Mouse (Mus musculus) hindbrain, embryonic 15.5 days (tissue): ENCODE measurements around the gene Tenm3. TPM values are rescaled to one million over a fixed set of nuclear protein-coding genes. Genes with fewer than 3 reads are reported as not detected.

Source experiments
- ATAC-seq: fragments of 200-750 bp; cut with Nextera tagmentation; 2 replicates; pipeline ENCODE4 v1.8.0; 2017; ENCODE audit warnings: low read depth, moderate number of reproducible peaks, moderate TSS enrichment; ENCODE audit not compliant: low FRiP score
- H3K27ac ChIP-seq: fragments of 300-500 bp; sonication (generic); replicated peaks from 2 replicates; pipeline ENCODE4 v1.5.1; 2015; ENCODE audit warnings: mild to moderate bottlenecking, inconsistent platforms
- H3K27me3 ChIP-seq: fragments of 300-500 bp; sonication (generic); 2 replicates; pipeline ENCODE4 v1.6.1; 2015; ENCODE audit warnings: control low read depth, inconsistent platforms
- H3K36me3 ChIP-seq: fragments of 300-500 bp; sonication (generic); 2 replicates; pipeline ENCODE4 v1.6.1; 2015; ENCODE audit warnings: control low read depth, inconsistent platforms
- H3K4me1 ChIP-seq: fragments of 300-500 bp; sonication (generic); replicated peaks from 2 replicates; pipeline ENCODE4 v1.6.1; 2015; ENCODE audit warnings: control low read depth, inconsistent platforms
- H3K4me2 ChIP-seq: fragments of 300-500 bp; sonication (generic); 2 replicates; pipeline ENCODE4 v1.6.1; 2015; ENCODE audit warnings: moderate library complexity, mild to moderate bottlenecking, inconsistent platforms
- H3K4me3 ChIP-seq: fragments of 300-500 bp; sonication (generic); 2 replicates; pipeline ENCODE4 v1.5.1; 2015; ENCODE audit warnings: mild to moderate bottlenecking, inconsistent platforms
- H3K9ac ChIP-seq: fragments of 300-500 bp; sonication (generic); 2 replicates; pipeline ENCODE4 v1.6.1; 2015; ENCODE audit warnings: inconsistent platforms
- H3K9me3 ChIP-seq: fragments of 300-500 bp; sonication (generic); 2 replicates; pipeline ENCODE4 v1.6.1; 2016; ENCODE audit warnings: control low read depth, inconsistent platforms
- WGBS: fragments of 180-500 bp; shearing (Covaris S2); methylation state at CpG from one replicate; pipeline ENCODE4 v1.1.7; 2015; 5-methylcytosine and 5-hydroxymethylcytosine counted together
- polyA plus RNA-seq: library from polyadenylated mRNA; unstranded; fragments of >200 nt; fragmentation: Nextera tagmentation; extraction: Ambion mirVana; gene quantifications from 2 replicates; pipeline ENCODE4 v1.2.1, GENCODE M21; 2015

Gene Tenm3
- polyA plus RNA-seq, 1 experiment from 2014 or later = 32.7 TPM

DNA sequence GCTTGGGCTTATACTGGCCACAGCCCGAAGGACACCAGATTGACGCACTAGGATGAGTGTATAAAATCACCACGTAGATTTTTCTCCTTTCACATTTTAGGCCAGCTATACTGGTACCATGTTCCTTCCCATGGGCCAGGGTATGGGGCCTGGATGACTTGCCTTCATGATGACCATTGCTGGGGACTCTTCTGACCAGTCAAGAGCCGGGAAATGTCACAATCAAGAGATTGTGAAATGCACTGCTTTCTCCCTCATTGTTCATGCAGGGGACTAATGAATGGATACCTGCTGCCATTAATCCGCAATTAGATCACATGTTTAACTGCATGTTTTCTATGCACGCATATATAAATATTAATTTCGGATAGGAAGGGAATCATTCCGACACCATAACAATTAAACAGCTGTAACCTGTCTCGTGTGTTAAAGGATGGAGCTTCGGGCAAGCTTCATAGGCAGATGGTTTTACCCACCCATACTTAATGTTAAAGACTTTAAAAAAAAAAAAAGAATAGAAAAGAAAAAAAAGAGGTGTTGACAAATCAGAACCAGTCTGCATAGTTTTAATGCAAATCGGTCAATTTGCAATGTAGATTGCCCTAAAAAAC is 521.0 kb downstream of the Tenm3 start:
- H3K4me3 ChIP-seq = no peak overlapping the region
- no peaks in the 10 kb centered on the region for H3K27me3 ChIP-seq
- no peaks in the 10 kb centered on the region for H3K9me3 ChIP-seq
- no peak overlapping the region for H3K9ac ChIP-seq
- no peak for ATAC-seq
- no peak overlapping the region for H3K4me2 ChIP-seq
- H3K27ac ChIP-seq = no peak overlapping the region
- no peaks in the 10 kb centered on the region for H3K36me3 ChIP-seq
- H3K4me1 ChIP-seq = no peaks in the 10 kb centered on the region
- 54% methylated on average over 11 of the region's 11 CpGs for WGBS

DNA sequence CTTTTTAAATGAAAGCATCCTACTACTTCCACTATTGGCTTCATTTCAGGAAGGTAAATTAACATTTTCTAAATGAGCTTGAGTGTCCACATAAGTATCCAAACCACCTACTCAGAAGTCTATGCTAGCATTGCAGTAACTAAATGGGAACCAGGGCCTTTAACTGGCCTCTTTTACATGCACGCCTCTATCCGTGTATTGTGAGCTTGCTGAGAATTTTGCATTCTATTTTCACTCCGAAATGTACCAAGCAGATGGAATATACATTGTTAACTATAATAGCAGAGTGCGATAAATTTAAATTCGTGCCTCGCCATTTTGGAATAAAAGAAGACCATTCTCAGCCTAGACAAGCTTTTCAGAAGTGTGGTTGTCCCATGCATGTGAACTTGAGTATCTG is 521.5 kb downstream of the Tenm3 start:
- Histone ChIP-seq H3K36me3 (no peaks in the 10 kb centered on the region), H3K4me3 (no peak overlapping the region), H3K27ac (no peak overlapping the region), H3K9me3 (no peaks in the 10 kb centered on the region), H3K27me3 (no peaks in the 10 kb centered on the region), H3K4me1 (no peaks in the 10 kb centered on the region), H3K9ac (no peak overlapping the region), H3K4me2 (no peak overlapping the region)
- 92% methylated on average over 6 of the region's 6 CpGs for WGBS
- ATAC-seq = no peak

DNA sequence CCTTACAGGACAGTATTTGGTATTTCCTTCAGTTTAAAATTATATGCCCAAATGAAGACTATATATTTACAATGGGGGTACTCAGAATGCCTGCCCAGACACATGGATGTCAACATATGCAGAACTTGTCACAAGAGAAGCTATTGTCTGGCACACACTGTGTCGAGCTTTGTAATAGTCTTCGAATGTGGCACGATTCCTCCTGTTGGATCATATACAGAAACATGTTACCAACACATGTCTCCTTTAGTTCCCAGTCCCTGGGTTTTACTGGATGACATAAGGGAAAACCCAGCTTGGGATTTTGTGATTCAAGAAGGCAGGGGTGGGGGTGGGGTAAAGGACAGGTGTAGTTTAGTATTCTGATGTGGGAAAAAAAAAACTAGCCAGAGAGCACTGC is 524.1 kb downstream of the Tenm3 start:
- no peaks in the 10 kb centered on the region for H3K9me3 ChIP-seq
- no peak overlapping the region for H3K4me2 ChIP-seq
- H3K27me3 ChIP-seq = no peaks in the 10 kb centered on the region
- H3K4me1 ChIP-seq = no peaks in the 10 kb centered on the region
- ATAC-seq = no peak
- no peak overlapping the region for H3K4me3 ChIP-seq
- WGBS = 80% methylated on average over 3 of the region's 3 CpGs
- H3K36me3 ChIP-seq = no peaks in the 10 kb centered on the region
- H3K27ac ChIP-seq = no peak overlapping the region
- no peak overlapping the region for H3K9ac ChIP-seq

DNA sequence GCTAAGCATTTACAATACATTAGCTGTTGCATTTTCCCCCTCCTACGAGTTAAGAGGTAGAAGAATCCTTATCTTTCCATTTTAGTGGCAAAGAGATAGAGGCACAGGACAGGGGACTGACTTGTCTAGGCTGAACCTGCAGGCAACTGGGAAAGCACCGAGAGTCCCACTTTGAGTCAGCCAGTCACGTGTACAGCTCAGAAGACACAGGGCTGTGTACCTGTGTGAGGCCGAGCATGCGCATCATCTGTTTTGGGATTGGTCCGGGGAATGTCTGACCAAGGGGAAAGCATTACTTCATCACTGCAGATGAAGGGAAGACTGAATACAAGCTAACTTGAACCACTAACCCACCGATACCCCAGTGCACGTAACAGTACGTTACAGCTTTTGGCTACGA is 526.3 kb downstream of the Tenm3 start:
- Histone ChIP-seq H3K4me3 (no peak overlapping the region), H3K27ac (no peak overlapping the region), H3K9me3 (no peaks in the 10 kb centered on the region), H3K4me1 (peaks cover 7% of the 10 kb centered on the region; the same call in 1 of the 2 replicates), H3K4me2 (no peak overlapping the region), H3K9ac (no peak overlapping the region), H3K36me3 (no peaks in the 10 kb centered on the region), H3K27me3 (no peaks in the 10 kb centered on the region)
- ATAC-seq = no peak
- 95% methylated on average over 10 of the region's 10 CpGs for WGBS

DNA sequence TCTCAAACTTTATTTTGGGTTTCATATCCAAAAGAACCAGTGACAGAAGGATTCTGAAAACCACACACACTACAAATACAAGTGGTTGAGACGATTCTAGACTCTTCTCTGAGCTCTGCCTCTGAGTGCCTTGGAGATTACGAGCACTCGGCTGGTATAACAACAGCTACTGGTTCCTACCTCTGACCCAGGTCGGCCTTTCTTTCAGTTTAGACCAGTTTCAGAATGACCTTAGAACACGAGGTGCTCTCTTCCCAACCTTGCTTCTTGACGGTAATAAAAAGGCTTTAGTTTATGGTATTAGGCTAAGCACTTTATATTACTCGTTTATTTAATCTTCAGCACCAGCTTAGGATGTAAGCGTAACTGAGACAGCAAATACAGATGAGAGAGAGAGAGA is 528.1 kb downstream of the Tenm3 start:
- no peaks in the 10 kb centered on the region for H3K9me3 ChIP-seq
- no peak overlapping the region for H3K27ac ChIP-seq
- no peak overlapping the region for H3K4me3 ChIP-seq
- H3K36me3 ChIP-seq = no peaks in the 10 kb centered on the region
- ATAC-seq = no peak
- no peaks in the 10 kb centered on the region for H3K27me3 ChIP-seq
- WGBS = 89% methylated on average over 8 of the region's 8 CpGs
- H3K4me2 ChIP-seq = no peak overlapping the region
- H3K9ac ChIP-seq = no peak overlapping the region
- peaks cover 21% of the 10 kb centered on the region for H3K4me1 ChIP-seq

DNA sequence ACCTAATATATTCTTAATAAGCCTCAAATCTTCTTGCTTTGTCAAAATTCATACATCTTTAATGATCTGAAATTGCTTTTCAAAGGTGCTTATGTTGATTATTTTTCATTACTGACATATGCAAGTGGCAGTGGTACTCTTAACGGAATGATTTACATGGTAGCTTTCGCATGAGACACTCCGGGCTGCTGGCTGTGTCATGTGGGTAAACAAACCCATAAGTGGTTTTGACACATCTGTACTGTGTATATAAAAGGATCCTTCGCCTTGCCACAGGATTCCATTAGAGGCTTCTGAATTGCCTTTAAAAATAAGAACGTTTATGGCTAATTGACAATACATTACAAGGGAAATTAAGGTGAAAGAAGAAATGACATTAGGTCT is 529.8 kb downstream of the Tenm3 start:
- no peak for ATAC-seq
- 44% methylated on average over 5 of the region's 5 CpGs for WGBS
- peaks cover 38% of the 10 kb centered on the region for H3K4me1 ChIP-seq
- 0 out of 2 replicates have a peak overlapping the region, but pooled peaks have one; percentile 23 for H3K4me2 ChIP-seq
- no peaks in the 10 kb centered on the region for H3K27me3 ChIP-seq
- H3K4me3 ChIP-seq = no peak overlapping the region
- no peak overlapping the region for H3K9ac ChIP-seq
- no peak overlapping the region for H3K27ac ChIP-seq
- no peaks in the 10 kb centered on the region for H3K9me3 ChIP-seq
- H3K36me3 ChIP-seq = no peaks in the 10 kb centered on the region

DNA sequence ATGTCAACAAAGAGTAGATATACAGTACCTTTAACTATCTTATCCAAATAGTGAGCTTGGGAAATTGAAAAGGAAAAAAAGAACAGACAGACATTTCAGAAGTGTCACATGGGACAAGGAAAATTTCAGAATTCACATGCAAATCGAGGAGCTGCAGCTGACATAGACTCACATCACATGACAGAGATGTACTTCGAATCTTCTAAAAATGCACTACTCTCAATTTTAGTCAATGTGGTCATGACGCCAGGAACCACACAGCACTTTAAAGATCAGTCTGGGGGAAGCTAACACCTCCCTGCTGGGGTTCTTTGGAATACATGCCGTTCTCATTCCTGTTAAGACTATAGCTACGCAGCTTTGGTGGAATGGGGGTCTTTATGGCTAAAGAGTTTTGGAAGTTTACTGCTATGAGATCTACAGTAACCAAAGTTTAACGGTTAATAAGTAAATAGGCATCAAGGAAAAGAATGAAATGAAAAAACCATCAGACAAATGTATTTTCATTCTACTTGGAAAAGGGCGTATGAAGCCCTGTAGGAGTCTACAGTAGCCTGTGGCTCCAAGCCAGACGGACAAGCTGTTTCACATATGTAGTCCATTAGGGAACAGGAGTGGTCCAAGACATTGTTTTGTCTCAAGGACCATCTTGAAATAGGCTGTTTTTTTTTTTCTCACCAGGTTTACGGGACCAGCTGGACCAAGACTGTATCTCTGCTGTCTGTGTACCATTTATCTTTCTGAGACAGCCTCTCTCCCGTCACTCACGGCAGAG is 530.4 kb downstream of the Tenm3 start:
- no peak overlapping the region for H3K9ac ChIP-seq
- H3K4me2 ChIP-seq = 0 out of 2 replicates have a peak overlapping the region, but pooled peaks have one; percentile 23
- no peak overlapping the region for H3K4me3 ChIP-seq
- no peaks in the 10 kb centered on the region for H3K9me3 ChIP-seq
- peaks cover 39% of the 10 kb centered on the region for H3K4me1 ChIP-seq
- no peak for ATAC-seq
- H3K27me3 ChIP-seq = no peaks in the 10 kb centered on the region
- no peaks in the 10 kb centered on the region for H3K36me3 ChIP-seq
- whole genome bisulfite sequencing = 59% methylated on average over 11 of the region's 11 CpGs
- no peak overlapping the region for H3K27ac ChIP-seq

DNA sequence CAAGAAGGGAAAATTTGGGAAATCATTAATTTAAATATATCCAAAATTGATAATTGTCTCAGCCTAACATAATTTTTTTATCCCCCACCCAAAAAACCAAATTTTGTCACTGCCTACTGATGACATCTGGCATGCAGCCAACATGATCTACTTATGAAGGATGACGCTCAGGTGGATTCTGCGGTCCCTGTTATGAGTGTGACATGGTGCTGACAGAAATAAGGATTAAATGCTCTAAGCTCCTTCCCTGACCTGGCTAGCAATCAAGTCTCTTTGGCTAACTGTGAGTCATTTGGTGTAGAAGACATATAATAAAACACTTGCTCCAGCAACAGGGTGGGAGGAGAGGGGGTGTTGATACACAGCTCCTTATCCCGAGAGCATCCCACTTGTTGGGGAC is 532.0 kb downstream of the Tenm3 start:
- 56% methylated on average over 3 of the region's 3 CpGs for WGBS
- peaks cover 39% of the 10 kb centered on the region for H3K4me1 ChIP-seq
- ATAC-seq = no peak

DNA sequence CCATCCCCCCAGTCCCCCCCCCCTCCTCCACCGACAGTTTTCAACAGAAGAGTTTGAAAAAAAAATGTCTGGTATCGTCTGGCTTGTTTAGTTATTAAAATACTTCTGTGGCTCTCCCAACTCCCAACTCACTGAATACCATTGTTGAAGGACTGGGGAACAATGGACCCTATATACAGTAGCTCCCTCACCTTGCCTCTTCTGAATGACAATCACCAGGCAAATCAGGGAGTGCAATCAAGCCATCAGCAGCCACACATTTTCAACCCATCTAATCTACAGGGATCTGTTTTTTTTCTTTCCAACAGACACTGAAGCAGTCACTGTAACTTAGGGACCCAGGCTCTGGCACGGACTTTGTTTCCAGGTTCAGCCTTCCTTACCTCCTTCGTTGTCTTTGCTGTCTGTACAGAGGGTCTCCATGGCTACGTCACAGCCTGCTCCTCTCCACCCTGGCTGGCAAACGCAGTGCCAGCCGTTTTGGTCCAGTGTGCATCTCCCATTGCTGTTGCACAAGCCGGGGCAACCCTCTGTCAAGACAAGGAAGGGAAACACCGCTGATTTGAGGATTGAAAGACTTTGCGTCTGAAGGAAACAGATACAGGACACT is 533.4 kb downstream of the Tenm3 start:
- Histone ChIP-seq H3K36me3 (no peaks in the 10 kb centered on the region), H3K4me3 (no peak overlapping the region), H3K4me1 (peaks cover 39% of the 10 kb centered on the region), H3K27me3 (no peaks in the 10 kb centered on the region), H3K9me3 (no peaks in the 10 kb centered on the region), H3K4me2 (no peak overlapping the region), H3K9ac (no peak overlapping the region), H3K27ac (0 out of 2 replicates have a peak overlapping the region, but pooled peaks have one; percentile 31)
- 26% methylated on average over 10 of the region's 10 CpGs for WGBS
- ATAC-seq = peak; percentile 74; the same call in 1 of the 2 replicates

More for the DNA sequence above, 532.0 kb downstream of the Tenm3 start:
- no peak overlapping the region for H3K9ac ChIP-seq
- H3K4me2 ChIP-seq = no peak overlapping the region
- H3K9me3 ChIP-seq = no peaks in the 10 kb centered on the region
- H3K27me3 ChIP-seq = no peaks in the 10 kb centered on the region
- H3K27ac ChIP-seq = no peak overlapping the region
- no peaks in the 10 kb centered on the region for H3K36me3 ChIP-seq
- no peak overlapping the region for H3K4me3 ChIP-seq

DNA sequence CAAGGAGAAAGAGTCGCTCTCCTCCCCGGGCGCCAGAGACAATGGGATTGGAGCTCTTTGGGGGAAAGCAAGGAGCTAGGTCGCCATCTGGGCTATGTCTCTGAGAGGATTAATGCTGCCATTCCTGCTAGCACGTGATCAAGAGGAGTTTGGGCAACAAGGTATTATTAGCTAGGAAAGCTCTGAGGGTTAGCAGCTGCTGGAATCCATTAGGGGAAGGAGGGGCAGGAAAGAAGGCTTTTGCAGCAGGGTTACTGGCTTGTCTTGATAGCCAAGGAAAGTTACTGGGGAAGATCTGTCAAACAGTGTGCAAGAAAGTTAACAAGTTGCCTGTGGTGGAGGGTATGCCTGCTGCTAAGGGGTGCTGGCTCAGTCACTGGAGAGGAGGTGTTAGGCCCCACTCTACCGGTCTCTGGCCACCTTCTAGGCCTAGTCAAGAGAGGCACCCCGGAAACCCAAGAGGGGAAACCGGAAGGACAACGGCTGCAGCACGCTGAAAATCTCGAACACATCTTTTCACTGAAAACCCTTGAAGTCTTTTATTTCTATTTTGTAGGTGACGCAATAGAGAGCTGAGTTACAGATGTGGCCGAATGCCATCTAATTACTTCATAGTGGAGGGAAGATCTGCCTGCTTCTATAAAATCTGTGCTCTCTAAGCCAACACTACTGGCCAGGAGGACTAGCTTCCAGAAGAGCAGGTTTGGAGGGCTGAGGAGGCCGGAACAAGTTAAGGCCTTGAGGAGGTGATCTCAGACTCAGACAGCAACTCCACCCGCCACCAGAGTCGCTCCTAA is 534.4 kb downstream of the Tenm3 start:
- no peak overlapping the region for H3K4me2 ChIP-seq
- no peaks in the 10 kb centered on the region for H3K9me3 ChIP-seq
- peaks cover 39% of the 10 kb centered on the region for H3K4me1 ChIP-seq
- H3K27me3 ChIP-seq = no peaks in the 10 kb centered on the region
- ATAC-seq = no peak
- WGBS = 51% methylated on average over 16 of the region's 16 CpGs
- no peak overlapping the region for H3K4me3 ChIP-seq
- no peak overlapping the region for H3K9ac ChIP-seq
- H3K36me3 ChIP-seq = no peaks in the 10 kb centered on the region
- H3K27ac ChIP-seq = no peak overlapping the region; the same call in 1 of the 2 replicates

DNA sequence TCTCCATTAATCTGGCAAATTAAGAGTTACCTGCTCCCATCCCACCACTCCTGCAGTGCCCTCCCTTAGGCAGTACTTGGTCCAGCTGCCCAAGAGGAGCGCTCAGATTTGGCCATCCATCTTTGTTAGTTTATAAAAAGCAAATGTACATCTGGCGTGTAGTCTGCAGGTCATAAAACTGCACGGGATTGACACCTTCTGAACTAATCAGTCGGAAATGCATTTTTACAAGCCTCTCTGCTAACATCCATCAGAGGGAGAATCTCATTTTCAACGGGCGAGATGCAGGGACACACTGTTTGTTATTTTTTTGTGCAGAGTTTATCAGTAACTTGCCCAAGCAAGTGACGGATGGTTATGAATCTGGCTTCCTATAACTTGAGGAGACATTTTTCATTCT is 539.5 kb downstream of the Tenm3 start:
- WGBS = 62% methylated on average over 7 of the region's 7 CpGs

More for the DNA sequence above, 539.5 kb downstream of the Tenm3 start:
- Histone ChIP-seq H3K27ac (no peak overlapping the region), H3K27me3 (no peaks in the 10 kb centered on the region), H3K4me2 (no peak overlapping the region), H3K9me3 (no peaks in the 10 kb centered on the region), H3K4me1 (peaks cover 19% of the 10 kb centered on the region), H3K9ac (no peak overlapping the region), H3K4me3 (no peak overlapping the region), H3K36me3 (no peaks in the 10 kb centered on the region)
- no peak for ATAC-seq
